Mouse (Mus musculus): ENCODE measurements at regions not wholly inside any gene's neighbourhood (a gene's known extent, or its start where the extent isn't known, plus 50 kb on each side); places are given as distances from the start of the nearest gene placed in this dataset.

- TF ChIP-seq CTCF (IDR thresholded peaks at IDR 0.05; ENCODE audit: control insufficient read depth, insufficient read depth, insufficient read length) (no peak), FOSL1 (IDR thresholded peaks at IDR 0.05; ENCODE audit: insufficient read depth, low read length, poor library complexity, severe bottlenecking) (no peak), MYOD1 (IDR thresholded peaks at IDR 0.05; ENCODE audit: control insufficient read depth, insufficient read length, low read depth) (peak; percentile 71), MAX (IDR thresholded peaks at IDR 0.05) (no peak), MYOG (IDR thresholded peaks at IDR 0.05; ENCODE audit: control insufficient read depth, extremely low read depth, insufficient read length) (no peak), USF1 (IDR thresholded peaks at IDR 0.05; ENCODE audit: low read depth) (no peak)
Observed at GRCm38 (mm10) chr11:44179711-44180110, 220.2 kb upstream of the Il12b start.

Data from C2C12 (cell line).